Mouse (Mus musculus): ENCODE data around the gene Srgap2. TPM values are rescaled to one million over a fixed set of nuclear protein-coding genes. Genes with fewer than 3 reads are reported as not detected.

The Srgap2 gene
- polyA plus RNA-seq, 2 experiments from 2014 or later = 24.8 to 35.9 TPM

DNA sequence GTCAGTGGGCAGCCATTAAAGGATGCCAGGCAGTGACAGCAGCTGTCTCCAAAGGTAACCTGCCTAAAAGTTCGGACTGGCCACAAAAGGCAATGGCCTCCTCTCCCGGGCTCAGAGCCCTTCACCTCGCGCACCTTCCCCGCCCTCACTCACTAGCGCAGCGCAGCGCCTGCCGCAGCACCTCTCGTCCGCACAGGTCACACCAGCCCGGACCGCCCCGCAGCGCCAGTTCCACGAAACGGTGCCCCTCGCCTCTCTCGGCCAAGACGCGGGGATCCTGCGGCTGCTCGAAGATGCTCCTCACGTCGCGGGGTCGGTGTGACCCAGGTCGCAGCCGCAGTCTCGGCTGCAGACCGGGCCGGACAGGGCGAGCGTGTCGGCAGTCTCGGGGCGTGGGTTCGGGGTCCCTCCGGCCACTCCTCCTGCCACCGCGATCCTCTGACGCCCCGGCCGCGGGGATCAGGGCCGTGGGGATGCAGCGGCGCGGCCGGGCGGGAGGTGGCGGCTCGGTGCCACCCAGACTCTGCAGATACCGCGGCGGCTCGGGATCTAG lies 282.5 kb downstream of the Srgap2 start:
- ATAC-seq = peak; percentile 26

- ATAC-seq = no peak
Observed at GRCm38 (mm10) chr1:131242956-131243355, 284.2 kb downstream of the Srgap2 start.

DNA sequence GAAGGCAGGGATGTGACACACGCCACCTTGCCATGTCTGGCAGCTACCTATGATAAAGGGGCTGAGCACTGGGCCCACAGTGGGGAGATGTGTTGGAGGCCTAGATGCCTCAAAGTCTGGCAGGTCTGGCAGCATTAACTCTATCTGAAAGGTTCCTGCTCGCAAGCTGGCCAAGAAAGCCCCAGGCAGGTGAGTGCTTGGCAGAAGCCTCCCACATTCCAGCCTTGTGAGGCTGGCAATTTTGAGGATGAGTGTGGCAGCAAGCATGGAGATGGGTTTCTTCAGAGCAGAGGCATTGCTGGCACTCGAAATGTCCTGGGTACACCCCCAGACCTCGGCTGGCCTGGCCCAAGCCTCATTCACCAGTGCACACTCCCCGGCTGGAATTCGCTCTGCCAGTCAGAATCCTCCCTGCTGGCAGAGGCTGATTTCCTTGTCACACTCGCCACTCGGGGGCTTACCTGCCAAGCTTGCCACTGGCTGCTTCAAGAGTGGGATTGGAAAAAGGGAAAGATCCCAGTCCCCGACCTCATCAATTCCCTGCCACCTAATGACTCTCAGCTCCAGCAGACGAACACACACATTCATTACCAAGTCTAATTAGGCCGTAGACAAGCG lies 287.5 kb downstream of the Srgap2 start:
- no peak for ATAC-seq

GRCm38 (mm10) chr1:131238931-131239381 lies 288.2 kb downstream of the Srgap2 start:
- ATAC-seq = no peak

DNA sequence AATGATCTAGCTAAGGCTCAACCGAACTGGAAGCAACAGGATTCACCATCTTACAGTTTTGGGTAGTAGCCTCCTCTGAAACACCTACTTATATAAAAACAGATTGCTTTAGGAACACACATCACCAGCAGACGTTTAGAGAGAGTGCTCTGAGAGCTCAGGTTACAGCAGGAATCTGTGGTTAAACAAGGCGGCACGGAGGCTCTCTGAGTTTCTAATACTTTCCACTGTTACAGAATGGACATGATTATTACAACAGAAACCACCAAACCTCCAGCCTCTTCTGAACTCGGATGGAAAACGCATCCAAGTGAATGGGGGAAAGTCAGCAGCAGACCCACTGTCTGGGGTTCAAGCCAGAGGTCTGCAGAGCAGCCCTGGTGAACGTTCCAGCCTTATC lies 291.1 kb downstream of the Srgap2 start:
- no peak for ATAC-seq

Other genes starting within 250 kb of the Srgap2 start
- gene Ikbke, start 247.7 kb downstream of the Srgap2 start, polyA plus RNA-seq (2017; shearing (Covaris generic)) = 10 to 100 TPM; 68.0 to 91.2 TPM
- gene Fam72a, start 551 bp upstream of the Srgap2 start, polyA plus RNA-seq (2017; shearing (Covaris generic)) = under 1 TPM; 0.60 to 0.85 TPM
- gene Avpr1b, start 71.9 kb upstream of the Srgap2 start, polyA plus RNA-seq (2017; shearing (Covaris generic)) = under 1 TPM in 1 of 2 experiments, not detected in 1; 0.11 TPM
- 10 to 100 TPM; 21.7 to 30.2 TPM for gene Ctse, start 111.0 kb upstream of the Srgap2 start, polyA plus RNA-seq (2017; shearing (Covaris generic))
- gene Rab7b, start 161.3 kb upstream of the Srgap2 start, polyA plus RNA-seq (2017; shearing (Covaris generic)) = not detected
- not detected for gene Slc26a9, start 216.7 kb upstream of the Srgap2 start, polyA plus RNA-seq (2017; shearing (Covaris generic))

Data from activated CD4-positive, CD25-positive, alpha-beta regulatory T cell, adult 4 months (primary cell).